Mouse (Mus musculus): ENCODE measurements around the gene Tmem274.

- TF ChIP-seq CTCF (conservative IDR thresholded peaks at IDR 0.05; ENCODE audit: insufficient read depth, insufficient read length, low read depth, low read length), result no peak
- no peak for TF ChIP-seq POLR2A (IDR thresholded peaks at IDR 0.05; ENCODE audit: low read depth, low read length)
Measured at GRCm38 (mm10) chr4:149504858-149505257, 27.7 kb downstream of the Tmem274 start.

Measured in kidney, adult 2 months (tissue).